Mouse (Mus musculus): ENCODE measurements around the gene Tmem131. TPM values are rescaled to one million over a fixed set of nuclear protein-coding genes. Genes with fewer than 3 reads are reported as not detected.

The Tmem131 gene
- total and polyA plus RNA-seq, 3 experiments = 51.0 to 298 (median 98.2) TPM

DNA sequence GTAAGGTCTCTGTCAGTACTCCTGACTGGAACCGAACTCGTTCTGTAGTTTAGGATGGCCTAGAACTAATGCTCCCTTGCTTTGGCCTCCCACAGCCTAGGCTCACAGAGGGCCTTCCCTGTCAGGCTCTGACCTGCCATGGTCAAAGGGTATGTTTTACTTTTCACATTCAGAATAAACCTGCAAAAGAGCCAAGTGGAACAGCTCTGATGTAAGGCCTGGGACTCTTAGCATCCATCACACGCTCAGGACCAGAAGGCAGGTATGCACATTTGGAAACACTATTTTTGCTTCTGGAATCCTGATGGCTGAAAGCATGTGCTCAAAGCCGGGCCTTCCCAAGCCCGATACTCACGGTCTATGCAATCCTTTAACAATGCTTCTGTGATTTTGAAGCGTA lies 131.7 kb downstream of the Tmem131 start:
- no peaks in the 10 kb centered on the region; the same call in 1 of the 2 replicates for H3K27me3 ChIP-seq (ENCODE audit: insufficient read depth, low read length)
- peaks cover 12% of the 10 kb centered on the region for H3K4me1 ChIP-seq (ENCODE audit: insufficient read depth, low read depth, low read length)
- H3K36me3 ChIP-seq (replicated peaks) = peaks cover 98% of the 10 kb centered on the region
- TF ChIP-seq POLR2AphosphoS5 (IDR thresholded peaks at IDR 0.05; ENCODE audit: insufficient replicate concordance, low read depth, low read length) (no peak), TAL1 (conservative IDR thresholded peaks at IDR 0.05; ENCODE audit: low read depth, low read length) (no peak), CTCF (IDR thresholded peaks at IDR 0.05; ENCODE audit: low read depth, low read length) (no peak), GATA1 (IDR thresholded peaks at IDR 0.05; ENCODE audit: borderline replicate concordance, low read length) (no peak), GATA2 (IDR thresholded peaks at IDR 0.05; ENCODE audit: borderline replicate concordance, low read depth, low read length) (no peak)
- no peak overlapping the region for H3K4me3 ChIP-seq (ENCODE audit: low read depth, low read length)
- ATAC-seq (ENCODE audit: extremely low read depth, insufficient number of reproducible peaks, low FRiP score, poor library complexity, severe bottlenecking) (no peak), DNase-seq (ENCODE audit: low spot score) (no peak)
- H3K9me3 ChIP-seq (replicated peaks) = no peaks in the 10 kb centered on the region

DNA sequence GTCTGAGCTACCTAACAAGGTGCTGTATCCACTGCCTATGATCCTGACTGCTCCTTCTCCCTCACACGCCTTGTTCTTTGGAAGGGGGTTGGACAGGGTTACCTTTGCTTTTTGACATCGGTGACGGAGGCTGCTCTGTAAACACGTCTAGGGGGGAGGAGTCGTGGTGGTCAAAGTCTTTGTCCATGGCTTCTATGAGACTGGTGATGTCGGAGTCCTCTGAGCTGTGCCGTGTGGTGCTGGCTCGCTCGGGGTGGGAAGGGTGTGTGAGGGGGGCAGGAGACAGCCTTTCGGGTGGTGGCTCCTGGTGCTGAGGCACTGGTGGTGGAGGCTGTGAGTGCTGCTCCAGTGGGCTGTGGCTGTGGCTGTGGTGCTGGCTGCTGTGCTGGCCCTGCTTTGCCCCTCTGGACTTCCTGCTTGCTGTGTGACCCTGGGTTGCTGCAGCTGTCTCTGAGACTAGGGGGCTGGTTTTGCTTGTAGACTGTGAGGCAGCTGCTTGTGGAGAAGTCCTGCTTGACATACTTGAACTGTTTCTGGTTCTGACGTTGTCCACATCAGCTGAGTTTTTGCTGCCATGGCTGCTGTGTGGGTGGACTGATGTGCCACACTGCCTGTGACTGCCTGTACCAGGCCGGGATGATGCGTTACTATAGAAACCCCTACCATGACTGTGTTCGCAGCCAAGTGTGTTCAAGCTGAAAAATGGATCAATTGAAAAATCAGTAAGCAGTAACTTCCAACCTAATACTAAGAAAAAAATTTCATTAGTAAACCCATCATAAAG lies 135.5 kb downstream of the Tmem131 start:
- 0 out of 2 replicates have a peak, but pooled peaks cover 2% of the 10 kb centered on the region for H3K4me1 ChIP-seq (ENCODE audit: insufficient read depth, low read depth, low read length)
- no peak for DNase-seq (ENCODE audit: low spot score)
- no peak overlapping the region for H3K4me3 ChIP-seq (ENCODE audit: low read depth, low read length)
- TF ChIP-seq TAL1 (conservative IDR thresholded peaks at IDR 0.05; ENCODE audit: low read depth, low read length) (no peak), GATA2 (IDR thresholded peaks at IDR 0.05; ENCODE audit: borderline replicate concordance, low read depth, low read length) (no peak), CTCF (IDR thresholded peaks at IDR 0.05; ENCODE audit: low read depth, low read length) (no peak), POLR2AphosphoS5 (IDR thresholded peaks at IDR 0.05; ENCODE audit: insufficient replicate concordance, low read depth, low read length) (no peak), GATA1 (IDR thresholded peaks at IDR 0.05; ENCODE audit: borderline replicate concordance, low read length) (no peak)
- no peak for ATAC-seq (ENCODE audit: extremely low read depth, insufficient number of reproducible peaks, low FRiP score, poor library complexity, severe bottlenecking)
- H3K36me3 ChIP-seq (replicated peaks) = peaks cover 100% of the 10 kb centered on the region
- H3K27me3 ChIP-seq (ENCODE audit: insufficient read depth, low read length) = no peaks in the 10 kb centered on the region; the same call in 1 of the 2 replicates
- H3K9me3 ChIP-seq (replicated peaks) = no peaks in the 10 kb centered on the region

DNA sequence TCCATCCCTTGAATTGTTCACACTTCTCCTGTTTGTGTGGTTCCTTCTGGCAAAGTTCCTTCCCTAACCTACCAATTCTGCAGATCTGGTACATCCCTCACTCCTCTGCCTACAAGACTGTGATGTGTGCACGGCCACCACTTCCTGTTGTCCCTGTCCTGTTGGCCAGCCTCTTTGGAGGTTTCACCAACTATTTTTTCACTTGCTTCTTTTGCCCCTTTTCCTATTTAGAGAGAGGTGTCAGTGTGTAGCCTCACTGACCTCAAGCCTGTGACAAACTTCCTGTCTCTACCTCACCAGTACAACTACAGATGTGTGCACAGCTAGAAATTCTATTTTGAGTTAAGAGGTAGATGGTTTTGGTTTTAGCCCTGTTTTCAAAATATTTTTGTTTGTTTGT lies 136.4 kb downstream of the Tmem131 start:
- no peak for DNase-seq (ENCODE audit: low spot score)
- no peak overlapping the region for H3K4me3 ChIP-seq (ENCODE audit: low read depth, low read length)
- H3K36me3 ChIP-seq (replicated peaks) = peaks cover 96% of the 10 kb centered on the region
- no peaks in the 10 kb centered on the region for H3K9me3 ChIP-seq (replicated peaks)
- no peaks in the 10 kb centered on the region; the same call in 1 of the 2 replicates for H3K27me3 ChIP-seq (ENCODE audit: insufficient read depth, low read length)
- no peak for ATAC-seq (ENCODE audit: extremely low read depth, insufficient number of reproducible peaks, low FRiP score, poor library complexity, severe bottlenecking)
- TF ChIP-seq TAL1 (conservative IDR thresholded peaks at IDR 0.05; ENCODE audit: low read depth, low read length) (no peak), GATA1 (IDR thresholded peaks at IDR 0.05; ENCODE audit: borderline replicate concordance, low read length) (no peak), CTCF (IDR thresholded peaks at IDR 0.05; ENCODE audit: low read depth, low read length) (no peak), POLR2AphosphoS5 (IDR thresholded peaks at IDR 0.05; ENCODE audit: insufficient replicate concordance, low read depth, low read length) (no peak), GATA2 (IDR thresholded peaks at IDR 0.05; ENCODE audit: borderline replicate concordance, low read depth, low read length) (no peak)
- H3K4me1 ChIP-seq (ENCODE audit: insufficient read depth, low read depth, low read length) = 0 out of 2 replicates have a peak, but pooled peaks cover 2% of the 10 kb centered on the region

DNA sequence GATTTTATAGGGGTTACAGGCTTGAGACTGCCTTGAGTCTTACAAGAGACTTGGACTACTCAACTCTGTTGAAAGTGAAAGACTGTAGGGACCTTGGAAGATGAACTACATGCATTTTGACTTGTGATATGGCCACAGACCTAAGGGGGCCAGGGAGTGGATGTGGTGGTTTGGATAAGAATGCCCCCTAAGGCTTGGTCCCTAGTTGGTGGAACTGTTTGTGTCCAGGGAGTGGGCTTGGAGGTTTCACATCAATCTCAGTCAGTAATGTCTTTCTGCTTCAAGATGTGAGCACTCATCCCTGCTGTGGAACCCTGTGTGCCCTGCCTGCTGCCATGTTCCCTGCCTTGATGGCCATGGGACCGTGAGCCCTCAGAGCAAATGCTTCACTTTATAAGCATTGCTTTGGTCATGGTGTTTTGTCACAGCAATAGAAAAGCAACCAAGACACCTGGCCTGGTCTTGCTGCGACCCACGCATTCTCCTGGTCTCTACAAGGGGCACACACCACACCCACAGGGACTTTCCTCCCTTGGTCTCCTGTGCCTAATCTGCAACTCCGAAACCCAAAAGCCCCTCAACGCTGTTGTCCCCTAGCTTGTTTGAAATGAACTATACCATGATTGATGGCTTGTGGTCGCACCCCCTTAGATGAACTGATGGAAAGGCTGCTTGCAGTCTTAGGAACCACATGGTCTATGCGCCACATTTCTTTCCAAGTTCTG lies 137.1 kb downstream of the Tmem131 start:
- ATAC-seq (ENCODE audit: extremely low read depth, insufficient number of reproducible peaks, low FRiP score, poor library complexity, severe bottlenecking) (no peak), DNase-seq (ENCODE audit: low spot score) (no peak)
- TF ChIP-seq CTCF (IDR thresholded peaks at IDR 0.05; ENCODE audit: low read depth, low read length) (no peak), GATA2 (IDR thresholded peaks at IDR 0.05; ENCODE audit: borderline replicate concordance, low read depth, low read length) (no peak), TAL1 (conservative IDR thresholded peaks at IDR 0.05; ENCODE audit: low read depth, low read length) (no peak), POLR2AphosphoS5 (IDR thresholded peaks at IDR 0.05; ENCODE audit: insufficient replicate concordance, low read depth, low read length) (no peak), GATA1 (IDR thresholded peaks at IDR 0.05; ENCODE audit: borderline replicate concordance, low read length) (no peak)
- Histone ChIP-seq H3K4me3 (ENCODE audit: low read depth, low read length) (no peak overlapping the region), H3K36me3 (replicated peaks) (peaks cover 96% of the 10 kb centered on the region), H3K9me3 (replicated peaks) (no peaks in the 10 kb centered on the region), H3K4me1 (ENCODE audit: insufficient read depth, low read depth, low read length) (0 out of 2 replicates have a peak, but pooled peaks cover 2% of the 10 kb centered on the region), H3K27me3 (ENCODE audit: insufficient read depth, low read length) (no peaks in the 10 kb centered on the region; the same call in 1 of the 2 replicates)

DNA sequence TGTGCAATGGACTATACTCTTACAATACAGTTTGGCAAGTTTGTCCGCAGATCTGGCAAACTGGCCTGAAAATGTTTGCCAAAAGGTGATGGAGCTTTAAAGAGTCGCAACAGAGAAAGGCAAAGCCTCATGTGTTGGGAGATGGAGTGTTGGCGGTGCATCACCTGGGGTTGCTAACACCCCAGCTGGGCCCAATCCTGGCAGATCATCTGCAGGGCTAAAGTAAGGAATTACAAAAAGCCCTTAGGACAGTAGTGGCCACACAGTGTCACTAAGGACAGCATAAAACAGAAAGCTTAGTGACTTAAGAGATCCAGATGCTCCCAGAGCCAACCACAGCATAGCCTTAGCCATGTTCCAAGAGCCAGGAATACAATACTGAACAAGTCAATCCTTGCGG lies 138.6 kb downstream of the Tmem131 start:
- no peak for TF ChIP-seq POLR2AphosphoS5 (IDR thresholded peaks at IDR 0.05; ENCODE audit: insufficient replicate concordance, low read depth, low read length)
- TF ChIP-seq GATA1 (IDR thresholded peaks at IDR 0.05; ENCODE audit: borderline replicate concordance, low read length) = no peak
- no peak for TF ChIP-seq CTCF (IDR thresholded peaks at IDR 0.05; ENCODE audit: low read depth, low read length)
- no peak for TF ChIP-seq GATA2 (IDR thresholded peaks at IDR 0.05; ENCODE audit: borderline replicate concordance, low read depth, low read length)
- TF ChIP-seq TAL1 (conservative IDR thresholded peaks at IDR 0.05; ENCODE audit: low read depth, low read length) = no peak
- DNase-seq (ENCODE audit: low spot score) (no peak), ATAC-seq (ENCODE audit: extremely low read depth, insufficient number of reproducible peaks, low FRiP score, poor library complexity, severe bottlenecking) (no peak)
- H3K36me3 ChIP-seq (replicated peaks) = peaks cover 95% of the 10 kb centered on the region
- H3K4me3 ChIP-seq (ENCODE audit: low read depth, low read length) = no peak overlapping the region
- no peaks in the 10 kb centered on the region; the same call in 1 of the 2 replicates for H3K27me3 ChIP-seq (ENCODE audit: insufficient read depth, low read length)
- 0 out of 2 replicates have a peak, but pooled peaks cover 2% of the 10 kb centered on the region for H3K4me1 ChIP-seq (ENCODE audit: insufficient read depth, low read depth, low read length)
- H3K9me3 ChIP-seq (replicated peaks) = no peaks in the 10 kb centered on the region

DNA sequence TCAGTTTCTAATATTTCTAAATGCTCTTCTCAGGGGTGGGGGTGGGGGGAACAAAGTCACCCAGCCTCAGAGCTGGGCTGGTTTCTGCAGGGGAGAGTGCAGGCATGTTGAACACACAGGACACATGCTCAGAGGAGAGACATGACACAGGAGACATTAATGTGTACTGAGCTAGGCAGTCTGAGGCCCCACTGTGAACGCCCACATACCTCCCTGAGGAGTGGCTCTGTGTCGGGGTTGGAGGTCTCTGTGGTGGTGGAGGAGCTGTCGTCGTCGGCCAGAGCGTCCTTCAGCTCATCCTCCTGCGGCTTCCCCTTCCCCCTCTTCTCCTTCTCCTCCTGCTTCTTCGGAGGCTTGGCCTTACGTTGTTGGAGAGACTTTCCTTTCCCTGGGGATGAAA lies 139.2 kb downstream of the Tmem131 start:
- ATAC-seq (ENCODE audit: extremely low read depth, insufficient number of reproducible peaks, low FRiP score, poor library complexity, severe bottlenecking) (no peak), DNase-seq (ENCODE audit: low spot score) (no peak)
- Histone ChIP-seq H3K36me3 (replicated peaks) (peaks cover 95% of the 10 kb centered on the region), H3K4me3 (ENCODE audit: low read depth, low read length) (no peak overlapping the region; the same call in 1 of the 2 replicates), H3K9me3 (replicated peaks) (no peaks in the 10 kb centered on the region), H3K27me3 (ENCODE audit: insufficient read depth, low read length) (no peaks in the 10 kb centered on the region; the same call in 1 of the 2 replicates), H3K4me1 (ENCODE audit: insufficient read depth, low read depth, low read length) (0 out of 2 replicates have a peak, but pooled peaks cover 2% of the 10 kb centered on the region)
- TF ChIP-seq CTCF (IDR thresholded peaks at IDR 0.05; ENCODE audit: low read depth, low read length) (no peak), TAL1 (conservative IDR thresholded peaks at IDR 0.05; ENCODE audit: low read depth, low read length) (no peak), GATA1 (IDR thresholded peaks at IDR 0.05; ENCODE audit: borderline replicate concordance, low read length) (no peak), GATA2 (IDR thresholded peaks at IDR 0.05; ENCODE audit: borderline replicate concordance, low read depth, low read length) (no peak), POLR2AphosphoS5 (IDR thresholded peaks at IDR 0.05; ENCODE audit: insufficient replicate concordance, low read depth, low read length) (0 out of 2 replicates have a peak, but pooled peaks have one; percentile 22)

Measured in G1E (cell line).